Mouse (Mus musculus): ENCODE measurements around the gene Piwil4.

Gene Piwil4

GRCm38 (mm10) chr9:14740151-14740924 is at the start of gene Piwil4:
Gene Piwil4 (minus strand): TSS chr9:14740733.
- DNase-seq: no peak

- no peak for DNase-seq
Observed at GRCm38 (mm10) chr9:14787356-14787755, 46.8 kb upstream of the Piwil4 start.

GRCm38 (mm10) chr9:14784039-14785002 is 43.8 kb upstream of the Piwil4 start, which contains the start of the genes Mre11a and Ankrd49:
Gene Mre11a (plus strand): TSS chr9:14784654.
Gene Ankrd49 (minus strand): TSS chr9:14784856.
- DNase-seq: peak; percentile 92 to 95

GRCm38 (mm10) chr9:14778341-14778740 is 37.8 kb upstream of the Piwil4 start:
- no peak for DNase-seq

DNA sequence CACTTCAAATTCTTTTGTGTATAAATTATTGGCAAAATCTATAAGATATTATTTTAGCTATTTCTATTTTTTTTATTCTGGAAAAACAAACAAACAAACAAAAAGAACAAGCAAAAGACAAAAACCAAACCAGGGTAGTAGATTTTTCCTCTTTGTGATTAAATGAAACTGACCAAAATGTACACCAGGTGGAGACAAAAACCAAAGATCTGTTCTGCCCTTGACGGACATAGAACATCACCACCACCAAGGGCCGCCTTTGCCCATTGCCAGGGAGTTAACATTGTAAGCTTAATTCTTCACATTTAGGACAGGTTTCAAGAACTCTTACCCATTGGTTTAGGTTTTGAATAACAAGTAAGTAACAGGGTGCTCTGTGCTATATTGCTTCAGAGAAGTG is 33.3 kb upstream of the Piwil4 start:
- DNase-seq: no peak

GRCm38 (mm10) chr9:14772074-14772473 is 31.5 kb upstream of the Piwil4 start:
- DNase-seq: no peak

DNA sequence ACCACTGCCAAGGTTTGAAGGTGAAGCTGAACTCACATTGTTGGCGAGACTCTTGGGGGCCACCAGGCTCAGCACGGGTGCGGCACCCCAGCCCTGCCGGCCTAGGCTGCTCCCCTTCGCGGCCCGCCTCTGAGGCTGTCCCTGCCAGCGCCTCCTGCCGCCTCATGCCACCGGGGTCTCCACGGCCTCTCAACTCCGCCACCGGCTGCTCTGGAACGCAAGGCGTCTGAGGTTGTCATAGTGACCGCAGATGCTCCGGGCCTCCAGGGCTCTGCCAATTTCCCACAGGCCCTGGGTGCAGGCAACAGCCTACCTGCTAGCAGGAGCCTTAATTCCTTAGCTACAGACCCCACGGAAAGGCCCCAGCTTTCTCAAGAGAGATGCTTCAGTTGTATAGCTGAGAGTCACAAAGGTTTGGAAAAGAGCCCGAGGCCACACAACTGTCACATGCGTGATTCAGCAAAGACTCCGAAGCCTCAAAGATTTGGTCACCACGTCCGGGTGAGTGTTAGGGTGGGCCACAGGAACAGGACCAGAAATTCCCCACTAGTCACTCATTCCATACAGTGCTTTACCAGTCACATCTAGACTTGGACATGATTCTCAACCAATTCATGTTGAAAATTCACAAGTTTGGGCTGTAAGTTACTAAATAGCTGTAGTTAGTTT is 30.4 kb upstream of the Piwil4 start, which contains the start of gene 1700012B09Rik:
1700012B09Rik (minus strand) TSS at position 228 of the 669 bp plus-strand sequence.
- DNase-seq: peak in 1 of 2 experiments; percentile 29

GRCm38 (mm10) chr9:14769811-14770210 is 29.3 kb upstream of the Piwil4 start:
- DNase-seq: no peak

- DNase-seq: peak in 1 of 2 experiments; percentile 54
Observed at GRCm38 (mm10) chr9:14764765-14765164, 24.2 kb upstream of the Piwil4 start.

- no peak for DNase-seq
Observed at GRCm38 (mm10) chr9:14759261-14759660, 18.7 kb upstream of the Piwil4 start.

GRCm38 (mm10) chr9:14758590-14758989 is 18.1 kb upstream of the Piwil4 start:
- DNase-seq: no peak

- DNase-seq: no peak
Observed at GRCm38 (mm10) chr9:14754469-14754868, 13.9 kb upstream of the Piwil4 start.

DNA sequence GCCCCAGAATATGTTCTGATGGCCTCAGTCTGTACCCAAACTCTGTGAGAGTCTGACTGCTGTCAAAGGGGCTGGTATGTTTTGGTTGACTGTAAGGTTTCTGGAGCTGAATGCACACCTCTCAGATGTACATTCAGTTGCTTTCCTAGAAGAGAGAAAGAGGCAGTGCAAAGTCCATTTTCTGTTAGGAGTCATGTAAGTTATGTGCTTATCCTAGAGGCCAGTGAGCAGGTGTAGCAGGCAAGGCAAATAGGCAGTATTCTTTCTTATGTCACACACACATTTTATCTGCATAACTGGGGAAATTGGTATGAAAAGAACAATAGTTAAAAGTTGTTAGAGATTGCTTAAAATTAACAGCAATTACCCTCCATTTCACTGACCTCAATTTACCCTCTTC is 13.4 kb upstream of the Piwil4 start:
- DNase-seq: no peak

DNA sequence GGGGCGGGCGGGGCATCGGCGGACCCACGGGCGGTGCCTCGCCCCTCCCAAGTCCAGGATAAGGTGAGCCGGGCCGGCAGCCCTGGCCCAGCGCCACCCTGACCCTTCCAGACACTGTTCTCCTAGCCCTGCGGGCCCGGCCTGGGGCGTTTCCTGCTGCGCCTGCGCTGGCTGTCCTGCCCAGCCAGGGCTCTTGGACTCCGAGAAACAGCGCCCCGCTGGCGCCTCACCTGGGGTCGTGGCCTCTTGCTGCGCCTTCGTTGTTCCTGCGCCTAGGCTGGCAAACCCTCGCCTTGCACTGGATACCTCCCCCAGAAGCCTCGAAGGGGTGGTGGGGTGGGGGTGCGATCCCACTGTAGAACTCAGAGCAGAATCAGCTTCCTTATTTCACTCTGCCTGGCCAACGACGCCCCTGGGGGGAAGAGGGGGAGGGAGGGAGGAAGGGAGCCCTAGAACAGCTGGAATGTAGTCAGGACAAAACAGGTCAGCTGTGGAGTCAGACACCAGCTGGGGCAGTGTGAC is 11.5 kb upstream of the Piwil4 start, which contains the start of gene Fut4:
Fut4 (minus strand) TSS at position 393 of the 522 bp plus-strand sequence.
- DNase-seq: peak; percentile 77 to 87

- DNase-seq: peak in 1 of 2 experiments; percentile 47
Observed at GRCm38 (mm10) chr9:14751503-14752000, 11.0 kb upstream of the Piwil4 start.

- DNase-seq: peak; percentile 25 to 47
Observed at GRCm38 (mm10) chr9:14750901-14751502, 10.5 kb upstream of the Piwil4 start.

DNA sequence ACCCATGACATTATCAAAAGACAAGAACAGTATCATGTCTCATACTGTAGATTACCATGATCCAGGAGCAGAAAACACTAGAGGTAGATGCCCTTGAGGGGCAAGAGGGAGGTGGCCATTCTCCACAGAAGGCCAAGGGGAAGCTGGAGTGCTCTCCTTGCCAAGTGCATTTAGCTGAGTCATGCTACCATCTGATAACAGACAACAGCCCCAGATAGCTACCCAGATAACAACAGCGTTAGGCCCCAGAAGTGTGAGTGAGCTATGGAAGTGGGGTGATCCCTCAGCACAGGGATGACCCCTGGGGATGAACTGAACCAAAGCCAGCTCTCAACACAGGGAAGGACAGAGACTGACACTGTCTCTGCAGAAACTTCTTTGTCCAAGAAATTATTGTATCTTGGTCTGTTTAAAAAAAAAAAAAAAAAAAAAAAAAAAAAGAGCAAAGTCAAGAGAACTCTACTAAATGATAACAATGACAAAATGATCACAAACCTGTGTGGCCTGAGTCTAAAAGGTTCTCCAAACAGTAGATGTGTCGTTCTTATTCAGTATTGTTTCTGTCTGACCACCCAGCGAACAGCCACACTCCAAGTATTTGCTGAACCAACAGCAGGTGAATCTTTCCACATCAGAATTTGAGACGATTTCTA is 909 bp downstream of the Piwil4 start:
- no peak for DNase-seq

DNA sequence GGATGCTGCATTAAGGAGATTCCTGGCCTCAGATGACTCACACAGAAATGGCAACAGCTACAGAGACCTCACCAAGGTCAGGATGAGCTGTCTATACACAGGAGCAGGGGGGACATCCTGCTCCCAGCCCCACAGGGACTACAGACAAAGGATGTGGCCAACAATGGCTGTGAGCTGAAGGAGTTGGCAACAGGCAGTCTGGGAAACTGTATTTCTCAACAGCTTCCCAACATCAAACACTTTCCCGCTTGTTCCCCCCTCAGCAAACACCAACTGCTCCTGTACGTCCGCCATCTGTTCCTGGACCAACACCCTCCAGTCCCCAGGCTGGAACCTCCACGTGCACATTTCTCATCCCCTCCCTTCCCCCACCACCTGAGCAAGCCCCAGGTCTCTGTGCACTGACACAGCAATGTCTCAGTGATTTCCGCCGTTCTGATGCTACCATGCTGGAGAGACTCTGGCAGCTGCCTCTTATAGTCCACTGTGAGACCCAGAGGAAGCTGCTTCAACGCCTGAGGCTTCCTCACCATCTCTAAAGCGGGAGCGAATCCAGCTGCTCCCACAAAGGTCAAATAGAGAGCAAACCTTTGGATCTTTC is 9.5 kb downstream of the Piwil4 start:
- peak; percentile 29 to 53 for DNase-seq

DNA sequence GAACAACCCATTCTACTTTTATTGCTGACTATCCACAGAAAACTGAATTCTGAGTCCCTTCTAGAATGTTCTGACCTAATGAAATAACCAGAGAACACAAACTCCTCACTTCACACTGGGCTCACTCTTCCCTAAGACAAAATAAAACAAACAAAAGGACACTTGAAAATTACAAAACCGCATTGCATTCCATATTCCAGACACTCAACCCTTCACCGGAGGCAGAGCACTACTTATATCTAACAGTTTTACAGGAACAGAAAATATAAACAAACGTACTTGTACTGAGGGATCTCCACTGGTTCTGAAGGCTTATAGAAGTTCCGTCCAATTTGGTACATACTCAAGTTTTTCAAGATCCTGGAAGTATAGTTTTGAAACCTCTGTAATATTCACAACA is 12.2 kb downstream of the Piwil4 start:
- no peak for DNase-seq

DNA sequence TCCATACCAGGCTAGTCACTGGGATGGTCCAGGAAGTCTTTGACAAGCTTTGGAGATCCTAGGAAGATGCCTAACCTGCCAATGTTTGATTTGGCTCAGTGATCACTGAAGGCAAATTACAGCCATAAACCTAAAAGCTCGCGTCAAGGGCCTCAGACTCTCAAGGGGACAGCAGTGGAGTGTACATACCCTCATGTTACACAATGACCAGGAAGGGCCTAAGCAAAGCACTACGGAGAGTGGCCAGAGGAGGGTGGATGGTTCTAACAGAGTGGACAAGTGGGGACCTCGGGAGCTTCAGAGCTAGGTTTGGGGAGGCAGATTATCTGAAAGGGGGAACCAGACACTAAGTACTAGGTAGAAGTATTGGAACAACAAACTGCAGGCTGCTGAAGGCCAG is 13.9 kb downstream of the Piwil4 start:
- peak in 1 of 2 experiments; percentile 34 for DNase-seq

DNA sequence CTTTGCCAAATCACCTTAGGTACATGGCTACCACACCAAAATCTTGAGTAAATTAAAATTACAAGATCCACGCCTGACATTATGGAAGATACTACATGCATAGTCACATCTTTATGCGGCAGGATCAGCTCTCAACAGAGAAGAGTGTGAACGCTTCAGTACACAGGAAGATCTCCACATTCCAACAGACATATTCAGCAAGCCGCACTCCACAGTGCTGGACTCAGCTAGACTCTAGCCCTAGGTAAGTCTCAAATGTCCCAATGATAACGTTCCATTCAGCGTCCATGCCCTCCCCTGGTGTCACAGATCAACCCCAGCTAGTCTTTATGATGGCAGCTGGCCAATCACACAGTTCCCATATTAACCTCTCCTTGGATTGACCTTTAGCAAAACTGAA is 14.5 kb downstream of the Piwil4 start:
- no peak for DNase-seq

Data from lung, postnatal 4 days (tissue).